Mouse (Mus musculus): ENCODE results near the gene Man2a1. TPM values are rescaled to one million over a fixed set of nuclear protein-coding genes. Genes with fewer than 3 reads are reported as not detected.
A peak's percentile ranks its signal among the peaks of the same experiment; 100 is the strongest.

Gene Man2a1
- polyA plus RNA-seq, 1 experiment from 2014 or later = 5.1 TPM

- H3K4me1 ChIP-seq = peaks cover 22% of the 10 kb centered on the region
- 0 out of 2 replicates have a peak, but pooled peaks cover 8% of the 10 kb centered on the region for H3K36me3 ChIP-seq
- no peaks in the 10 kb centered on the region for H3K27me3 ChIP-seq (ENCODE audit: low read depth, poor library complexity, severe bottlenecking)
- DNase-seq (ENCODE audit: low spot score) = no peak
- no peak overlapping the region for H3K4me3 ChIP-seq
- 84% methylated on average over 6 of the region's 6 CpGs for WGBS
- no peaks in the 10 kb centered on the region for H3K9me3 ChIP-seq (replicated peaks)
- H3K27ac ChIP-seq = no peak overlapping the region
Observed at GRCm38 (mm10) chr17:64608923-64609598, 8.5 kb downstream of the Man2a1 start.

DNA sequence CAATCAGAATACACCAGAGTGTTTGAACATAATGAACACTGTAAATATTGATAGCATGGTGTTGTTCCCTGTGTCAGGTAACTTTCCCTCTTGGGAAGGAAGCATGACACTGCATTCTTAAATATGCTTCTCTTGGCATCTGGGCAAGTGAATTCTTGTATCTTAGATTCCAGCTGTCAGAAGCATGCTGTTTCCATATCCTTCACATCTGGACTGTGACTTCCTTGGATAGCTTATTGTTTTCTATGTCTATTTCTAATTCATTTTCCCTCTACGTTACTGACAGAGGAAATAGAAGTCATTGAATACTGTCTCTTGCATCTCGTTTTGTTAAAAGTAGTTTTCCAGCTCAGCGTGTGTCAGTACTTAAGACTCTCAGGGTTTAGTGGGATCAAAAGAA lies 9.2 kb downstream of the Man2a1 start:
- no peak for DNase-seq (ENCODE audit: low spot score)
- H3K9me3 ChIP-seq (replicated peaks) = no peaks in the 10 kb centered on the region
- H3K36me3 ChIP-seq = peaks cover 9% of the 10 kb centered on the region; the same call in 1 of the 2 replicates
- WGBS = 61% methylated on average over 3 of the region's 3 CpGs
- no peak overlapping the region for H3K27ac ChIP-seq
- H3K4me3 ChIP-seq = no peak overlapping the region
- H3K4me1 ChIP-seq = peaks cover 19% of the 10 kb centered on the region
- H3K27me3 ChIP-seq (ENCODE audit: low read depth, poor library complexity, severe bottlenecking) = no peaks in the 10 kb centered on the region

DNA sequence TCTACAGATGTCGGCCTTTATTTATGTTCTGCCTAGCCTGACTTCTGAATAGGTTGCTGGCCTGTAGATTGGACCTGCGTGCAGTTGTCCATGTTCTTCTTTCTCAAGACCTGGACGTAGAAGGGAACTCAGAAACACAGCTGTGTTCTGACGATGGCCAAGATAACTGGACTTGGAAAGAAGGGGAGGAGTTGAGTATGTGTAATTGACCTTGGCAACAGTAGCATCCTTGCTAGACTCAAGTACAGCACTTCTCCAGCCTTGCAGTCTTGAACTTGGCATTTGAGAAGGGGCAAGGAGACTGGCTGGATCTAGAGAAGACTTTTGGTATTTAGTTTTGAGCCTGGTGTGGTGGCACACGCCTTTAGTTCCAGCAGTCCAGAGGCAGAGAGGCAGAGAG lies 10.9 kb downstream of the Man2a1 start:
- Histone ChIP-seq H3K27ac (peak overlapping the region; percentile 9; the same call in 1 of the 2 replicates), H3K27me3 (ENCODE audit: low read depth, poor library complexity, severe bottlenecking) (no peaks in the 10 kb centered on the region), H3K36me3 (peaks cover 16% of the 10 kb centered on the region), H3K4me1 (peaks cover 19% of the 10 kb centered on the region), H3K4me3 (no peak overlapping the region), H3K9me3 (replicated peaks) (no peaks in the 10 kb centered on the region)
- 91% methylated on average over 5 of the region's 5 CpGs for WGBS
- no peak for DNase-seq (ENCODE audit: low spot score)

- no peak for DNase-seq (ENCODE audit: low spot score)
- Histone ChIP-seq H3K27ac (no peak overlapping the region), H3K4me3 (no peak overlapping the region), H3K4me1 (peaks cover 20% of the 10 kb centered on the region), H3K27me3 (ENCODE audit: low read depth, poor library complexity, severe bottlenecking) (no peaks in the 10 kb centered on the region), H3K9me3 (replicated peaks) (no peaks in the 10 kb centered on the region), H3K36me3 (peaks cover 17% of the 10 kb centered on the region)
- 92% methylated on average over 16 of the region's 16 CpGs for WGBS
Observed at GRCm38 (mm10) chr17:64612135-64612885, 11.8 kb downstream of the Man2a1 start.

- Histone ChIP-seq H3K27me3 (ENCODE audit: low read depth, poor library complexity, severe bottlenecking) (no peaks in the 10 kb centered on the region), H3K27ac (no peak overlapping the region), H3K4me1 (peaks cover 20% of the 10 kb centered on the region), H3K36me3 (peaks cover 17% of the 10 kb centered on the region), H3K4me3 (no peak overlapping the region), H3K9me3 (replicated peaks) (no peaks in the 10 kb centered on the region)
- 89% methylated on average over 3 of the region's 3 CpGs for WGBS
- DNase-seq (ENCODE audit: low spot score) = no peak
Observed at GRCm38 (mm10) chr17:64612930-64613329, 12.4 kb downstream of the Man2a1 start.

GRCm38 (mm10) chr17:64613351-64613750 lies 12.8 kb downstream of the Man2a1 start:
- Histone ChIP-seq H3K4me1 (peaks cover 20% of the 10 kb centered on the region), H3K36me3 (peaks cover 15% of the 10 kb centered on the region), H3K9me3 (replicated peaks) (no peaks in the 10 kb centered on the region), H3K27ac (no peak overlapping the region), H3K4me3 (no peak overlapping the region), H3K27me3 (ENCODE audit: low read depth, poor library complexity, severe bottlenecking) (no peaks in the 10 kb centered on the region)
- WGBS = 80% methylated on average over 3 of the region's 3 CpGs
- no peak for DNase-seq (ENCODE audit: low spot score)

DNA sequence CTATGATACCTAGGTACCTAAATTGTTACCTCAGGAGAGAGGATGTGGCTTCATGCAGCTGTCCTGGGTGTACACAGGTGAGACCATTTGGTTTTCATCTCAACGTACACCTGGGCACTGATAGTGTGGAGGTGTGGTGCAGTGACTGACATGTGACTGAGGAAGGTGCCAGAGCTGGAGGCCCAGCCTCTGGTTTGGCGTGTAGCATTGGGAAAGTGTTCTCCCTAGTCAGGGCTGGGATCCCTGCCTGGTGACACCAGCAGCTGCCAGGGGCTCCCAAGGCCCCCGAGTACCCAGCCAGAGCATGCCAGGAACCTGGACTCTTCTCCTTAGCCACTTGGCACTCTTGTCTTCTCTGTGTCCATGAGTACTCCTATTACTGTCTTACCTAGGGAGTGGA lies 14.3 kb downstream of the Man2a1 start:
- no peak overlapping the region for H3K27ac ChIP-seq
- H3K4me1 ChIP-seq = peaks cover 13% of the 10 kb centered on the region
- H3K27me3 ChIP-seq (ENCODE audit: low read depth, poor library complexity, severe bottlenecking) = no peaks in the 10 kb centered on the region
- no peak for DNase-seq (ENCODE audit: low spot score)
- peaks cover 15% of the 10 kb centered on the region for H3K36me3 ChIP-seq
- no peaks in the 10 kb centered on the region for H3K9me3 ChIP-seq (replicated peaks)
- H3K4me3 ChIP-seq = no peak overlapping the region
- 94% methylated on average over 3 of the region's 3 CpGs for WGBS

DNA sequence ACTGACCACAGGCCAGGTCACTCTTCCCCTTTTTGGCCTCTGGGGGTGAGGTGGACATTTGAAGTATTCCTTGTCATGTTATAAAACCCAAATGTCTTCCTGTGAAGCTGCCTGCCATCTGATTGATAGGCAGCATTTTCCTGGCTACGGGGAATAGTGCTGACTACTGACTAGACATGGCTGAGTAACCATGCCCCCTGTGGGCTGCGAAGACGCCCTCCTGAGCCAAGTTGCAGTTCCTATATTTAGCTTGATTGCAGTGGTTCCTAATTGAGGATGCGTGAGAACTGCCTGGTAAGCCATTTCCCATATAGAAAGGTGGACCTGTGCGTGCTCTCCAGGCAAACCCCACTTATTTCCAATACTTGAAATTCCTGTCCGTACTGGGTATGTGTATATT lies 14.9 kb downstream of the Man2a1 start:
- no peaks in the 10 kb centered on the region for H3K27me3 ChIP-seq (ENCODE audit: low read depth, poor library complexity, severe bottlenecking)
- whole genome bisulfite sequencing = 87% methylated on average over 6 of the region's 6 CpGs
- DNase-seq (ENCODE audit: low spot score) = no peak
- no peaks in the 10 kb centered on the region for H3K9me3 ChIP-seq (replicated peaks)
- peaks cover 9% of the 10 kb centered on the region for H3K4me1 ChIP-seq
- H3K27ac ChIP-seq = no peak overlapping the region
- H3K4me3 ChIP-seq = no peak overlapping the region
- peaks cover 15% of the 10 kb centered on the region for H3K36me3 ChIP-seq

- no peak for DNase-seq (ENCODE audit: low spot score)
- no peaks in the 10 kb centered on the region for H3K9me3 ChIP-seq (replicated peaks)
Observed at GRCm38 (mm10) chr17:64616259-64616658, 15.7 kb downstream of the Man2a1 start.

GRCm38 (mm10) chr17:64617838-64618237 lies 17.3 kb downstream of the Man2a1 start:
- H3K9me3 ChIP-seq (replicated peaks) = no peaks in the 10 kb centered on the region
- peaks cover 12% of the 10 kb centered on the region for H3K36me3 ChIP-seq
- no peak for DNase-seq (ENCODE audit: low spot score)
- H3K27ac ChIP-seq = no peak overlapping the region
- WGBS = 94% methylated on average over 4 of the region's 4 CpGs
- H3K4me3 ChIP-seq = no peak overlapping the region
- peaks cover 8% of the 10 kb centered on the region for H3K4me1 ChIP-seq
- no peaks in the 10 kb centered on the region for H3K27me3 ChIP-seq (ENCODE audit: low read depth, poor library complexity, severe bottlenecking)

More at GRCm38 (mm10) chr17:64616259-64616658, 15.7 kb downstream of the Man2a1 start:
- Histone ChIP-seq H3K36me3 (peaks cover 14% of the 10 kb centered on the region), H3K4me3 (no peak overlapping the region), H3K27ac (no peak overlapping the region), H3K4me1 (peaks cover 8% of the 10 kb centered on the region), H3K27me3 (ENCODE audit: low read depth, poor library complexity, severe bottlenecking) (no peaks in the 10 kb centered on the region)
- WGBS = 73% methylated on average over 6 of the region's 6 CpGs

DNA sequence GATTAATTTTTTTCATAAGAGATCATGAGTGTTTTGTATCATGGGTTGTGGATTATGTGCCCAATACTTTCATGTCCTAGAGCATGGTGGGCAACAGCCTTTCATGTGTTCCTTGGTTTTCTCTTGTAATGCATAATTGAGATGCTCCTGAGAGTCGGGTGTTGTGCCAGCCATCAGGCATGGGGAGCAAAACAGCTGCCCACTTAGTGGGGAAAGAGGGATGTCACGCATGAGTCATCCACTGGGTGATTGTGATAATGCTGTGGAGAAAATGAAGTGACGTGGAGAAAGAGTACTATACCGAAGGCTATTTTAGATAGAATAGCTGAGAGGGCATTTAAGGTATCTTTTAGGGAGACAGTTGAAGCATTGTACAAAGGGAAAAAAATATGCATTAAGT lies 18.5 kb downstream of the Man2a1 start:
- Histone ChIP-seq H3K9me3 (replicated peaks) (no peaks in the 10 kb centered on the region), H3K27me3 (ENCODE audit: low read depth, poor library complexity, severe bottlenecking) (no peaks in the 10 kb centered on the region), H3K36me3 (peaks cover 12% of the 10 kb centered on the region), H3K4me1 (peaks cover 8% of the 10 kb centered on the region), H3K27ac (no peak overlapping the region), H3K4me3 (no peak overlapping the region)
- no peak for DNase-seq (ENCODE audit: low spot score)
- 92% methylated on average over 4 of the region's 4 CpGs for WGBS

DNA sequence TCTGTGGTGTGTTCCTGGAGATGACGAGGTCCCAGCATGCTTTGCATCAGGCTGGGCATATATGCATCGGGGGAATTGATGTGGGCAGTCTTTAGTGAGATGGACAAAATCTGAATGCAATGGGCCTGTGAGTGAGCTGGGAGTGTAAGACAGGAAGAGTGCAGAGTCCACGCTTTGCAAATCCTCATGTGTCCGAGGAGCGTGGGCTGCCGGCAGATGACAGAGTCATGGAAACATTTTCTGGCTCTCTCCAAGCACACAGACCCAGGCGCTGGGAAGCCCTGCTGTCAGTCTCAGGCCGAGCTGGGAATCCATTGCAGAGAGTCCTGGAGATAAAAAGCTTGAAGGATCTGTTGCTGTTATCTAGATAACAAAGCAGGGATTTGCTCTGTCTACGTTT lies 19.6 kb downstream of the Man2a1 start:
- no peak overlapping the region for H3K4me3 ChIP-seq
- H3K36me3 ChIP-seq = peaks cover 16% of the 10 kb centered on the region
- no peaks in the 10 kb centered on the region for H3K27me3 ChIP-seq (ENCODE audit: low read depth, poor library complexity, severe bottlenecking)
- no peak overlapping the region for H3K27ac ChIP-seq
- WGBS = 80% methylated on average over 9 of the region's 9 CpGs
- H3K4me1 ChIP-seq = peaks cover 12% of the 10 kb centered on the region
- no peaks in the 10 kb centered on the region for H3K9me3 ChIP-seq (replicated peaks)
- DNase-seq (ENCODE audit: low spot score) = no peak

DNA sequence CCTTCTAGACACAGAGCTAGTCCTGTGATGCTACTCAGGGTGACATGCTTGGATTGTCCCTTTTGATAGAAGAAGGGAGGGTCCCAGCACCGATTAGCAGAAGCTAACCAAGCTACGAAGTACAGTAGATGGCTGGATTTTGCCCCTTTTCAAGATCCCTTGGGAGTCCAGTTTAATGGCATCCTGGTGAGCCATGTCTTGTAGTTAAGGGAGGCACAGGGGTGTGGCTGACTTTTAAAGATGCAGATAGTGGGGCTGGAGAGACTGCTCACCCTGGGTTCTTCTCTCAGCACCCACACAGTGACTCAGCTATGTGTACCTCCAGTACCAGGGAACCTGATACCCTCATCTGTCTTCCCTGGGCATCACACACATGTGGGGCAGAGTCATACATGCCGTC lies 20.1 kb downstream of the Man2a1 start:
- H3K36me3 ChIP-seq = peaks cover 21% of the 10 kb centered on the region
- 90% methylated on average over 3 of the region's 3 CpGs for WGBS
- no peak overlapping the region for H3K4me3 ChIP-seq
- H3K4me1 ChIP-seq = peaks cover 12% of the 10 kb centered on the region
- no peaks in the 10 kb centered on the region for H3K27me3 ChIP-seq (ENCODE audit: low read depth, poor library complexity, severe bottlenecking)
- H3K27ac ChIP-seq = no peak overlapping the region
- no peaks in the 10 kb centered on the region for H3K9me3 ChIP-seq (replicated peaks)
- no peak for DNase-seq (ENCODE audit: low spot score)
